Mouse (Mus musculus) intestine, embryonic 15.5 days (tissue): Measurements from ENCODE around the gene Zkscan1. TPM values are rescaled to one million over a fixed set of nuclear protein-coding genes. Genes with fewer than 3 reads are reported as not detected.
A peak's percentile ranks its signal among the peaks of the same experiment; 100 is the strongest.

ENCODE experiments used
- ATAC-seq: fragments of 200-750 bp; cut with Nextera tagmentation; 2 replicates; pipeline ENCODE4 v1.8.0; 2017; ENCODE audit warnings: moderate TSS enrichment, moderate library complexity
- H3K27ac ChIP-seq: fragments of 300-500 bp; sonication (generic); 2 replicates; pipeline ENCODE4 v1.5.1; 2015; ENCODE audit warnings: mild to moderate bottlenecking, inconsistent platforms
- H3K27me3 ChIP-seq: fragments of 300-500 bp; sonication (generic); replicated peaks from 2 replicates; pipeline ENCODE4 v1.6.1; 2015; ENCODE audit warnings: inconsistent platforms
- H3K36me3 ChIP-seq: fragments of 300-500 bp; sonication (generic); 2 replicates; pipeline ENCODE4 v1.6.1; 2015; ENCODE audit warnings: inconsistent platforms
- H3K4me1 ChIP-seq: fragments of 300-500 bp; sonication (generic); replicated peaks from 2 replicates; pipeline ENCODE4 v1.6.1; 2015; ENCODE audit warnings: inconsistent platforms
- H3K4me2 ChIP-seq: fragments of 300-500 bp; sonication (generic); replicated peaks from 2 replicates; pipeline ENCODE4 v1.6.1; 2015; ENCODE audit warnings: mild to moderate bottlenecking, inconsistent platforms
- H3K4me3 ChIP-seq: fragments of 300-500 bp; sonication (generic); replicated peaks from 2 replicates; pipeline ENCODE4 v1.5.1; 2015; ENCODE audit warnings: inconsistent platforms
- H3K9ac ChIP-seq: fragments of 300-500 bp; sonication (generic); 2 replicates; pipeline ENCODE4 v1.6.1; 2015; ENCODE audit warnings: inconsistent platforms
- H3K9me3 ChIP-seq: fragments of 300-500 bp; sonication (generic); 2 replicates; pipeline ENCODE4 v1.6.1; 2016; ENCODE audit warnings: inconsistent platforms
- WGBS: fragments of 180-500 bp; shearing (Covaris S2); methylation state at CpG from one replicate; pipeline ENCODE4 v1.1.7; 2015; 5-methylcytosine and 5-hydroxymethylcytosine counted together
- polyA plus RNA-seq: library from polyadenylated mRNA; unstranded; fragments of >200 nt; fragmentation: Nextera tagmentation; extraction: Ambion mirVana; gene quantifications from 2 replicates; pipeline ENCODE4 v1.2.1, GENCODE M21; 2015

Gene Zkscan1
- polyA plus RNA-seq, 1 experiment from 2014 or later = 15.0 TPM

DNA sequence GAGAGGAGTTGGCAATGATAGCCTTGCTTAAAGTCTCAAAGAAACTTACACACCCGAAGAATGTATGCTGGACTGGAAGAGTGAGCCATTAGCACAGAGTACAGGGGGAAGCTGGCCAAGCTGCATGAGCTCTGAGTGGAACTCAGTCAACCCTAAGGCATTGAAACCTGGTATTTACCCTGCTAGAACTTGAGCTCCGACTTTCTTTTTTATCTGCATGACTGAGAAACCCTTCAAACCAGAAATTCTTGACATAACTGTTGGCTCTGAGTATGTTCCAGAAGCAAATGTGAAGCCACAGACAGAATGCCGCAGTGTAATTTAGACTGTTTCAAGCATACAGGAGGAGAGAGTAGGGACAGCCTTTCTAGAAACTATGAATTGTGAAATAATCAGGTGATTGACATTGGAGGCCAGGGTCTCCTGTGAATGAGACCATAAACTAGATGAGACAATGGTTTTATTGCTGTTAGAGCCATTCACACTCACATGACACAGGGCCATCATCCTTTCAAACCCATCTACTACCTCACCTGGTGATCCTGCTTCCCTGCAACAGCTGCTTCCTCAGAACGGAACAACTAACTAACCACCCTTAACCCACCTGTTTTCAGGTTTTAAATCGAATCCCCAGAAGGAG is 47.7 kb downstream of the Zkscan1 start:
- H3K9me3 ChIP-seq = no peaks in the 10 kb centered on the region
- no peak overlapping the region for H3K4me2 ChIP-seq
- ATAC-seq = peak; percentile 73
- H3K27ac ChIP-seq = peak overlapping the region; percentile 60; the same call in 1 of the 2 replicates
- H3K27me3 ChIP-seq = no peaks in the 10 kb centered on the region
- no peak overlapping the region for H3K4me3 ChIP-seq
- peaks cover 50% of the 10 kb centered on the region for H3K36me3 ChIP-seq
- H3K9ac ChIP-seq = no peak overlapping the region
- WGBS = 75% methylated on average over 5 of the region's 5 CpGs
- 0 out of 2 replicates have a peak, but pooled peaks cover 3% of the 10 kb centered on the region for H3K4me1 ChIP-seq

GRCm38 (mm10) chr5:138137257-138137656 is 52.4 kb downstream of the Zkscan1 start:
- H3K4me2 ChIP-seq = no peak overlapping the region
- peaks cover 25% of the 10 kb centered on the region; the same call in 1 of the 2 replicates for H3K36me3 ChIP-seq
- no peaks in the 10 kb centered on the region for H3K27me3 ChIP-seq
- peak; percentile 65 for ATAC-seq
- 0 out of 2 replicates have a peak, but pooled peaks cover 3% of the 10 kb centered on the region for H3K4me1 ChIP-seq
- H3K27ac ChIP-seq = 0 out of 2 replicates have a peak overlapping the region, but pooled peaks have one; percentile 63
- 50% methylated on average over 4 of the region's 4 CpGs for whole genome bisulfite sequencing
- H3K9me3 ChIP-seq = no peaks in the 10 kb centered on the region
- H3K9ac ChIP-seq = no peak overlapping the region
- H3K4me3 ChIP-seq = no peak overlapping the region

DNA sequence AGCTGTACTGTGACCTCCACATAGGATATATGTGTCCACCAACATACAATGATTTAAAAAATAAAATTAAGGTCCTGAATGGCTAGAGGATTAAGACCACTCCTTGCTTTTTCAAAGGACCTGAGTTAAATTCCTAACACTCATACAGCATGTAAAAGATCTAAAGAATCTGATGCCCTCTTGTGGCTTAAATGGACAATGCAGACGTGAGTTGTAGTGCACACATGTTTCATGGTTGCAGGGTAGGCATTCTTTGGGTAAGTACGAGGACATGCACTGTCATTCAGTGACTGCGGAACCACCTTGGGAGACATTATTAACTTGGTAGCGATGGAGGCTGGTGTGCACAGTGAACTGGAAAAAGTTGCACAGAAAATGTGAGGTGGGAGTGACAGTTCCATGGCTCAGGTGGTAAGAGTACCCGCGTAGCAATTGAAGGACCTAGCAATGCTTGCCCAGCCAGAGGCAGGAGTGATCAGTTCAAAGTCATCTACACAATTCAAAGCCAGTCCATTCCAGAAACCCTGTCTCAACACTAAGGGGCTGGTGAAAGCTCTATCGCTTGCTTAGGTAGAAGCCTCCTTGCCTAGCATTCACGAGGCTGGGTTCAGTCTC is 53.2 kb downstream of the Zkscan1 start:
- H3K27me3 ChIP-seq = no peaks in the 10 kb centered on the region
- 0 out of 2 replicates have a peak, but pooled peaks cover 3% of the 10 kb centered on the region for H3K4me1 ChIP-seq
- no peaks in the 10 kb centered on the region for H3K9me3 ChIP-seq
- 59% methylated on average over 8 of the region's 8 CpGs for WGBS
- H3K4me2 ChIP-seq = no peak overlapping the region
- peaks cover 21% of the 10 kb centered on the region; the same call in 1 of the 2 replicates for H3K36me3 ChIP-seq
- no peak overlapping the region for H3K4me3 ChIP-seq
- H3K27ac ChIP-seq = no peak overlapping the region
- no peak overlapping the region for H3K9ac ChIP-seq
- ATAC-seq = peak; percentile 50; the same call in 1 of the 2 replicates

- H3K36me3 ChIP-seq = peaks cover 15% of the 10 kb centered on the region
- no peaks in the 10 kb centered on the region for H3K27me3 ChIP-seq
- H3K9ac ChIP-seq = no peak overlapping the region
- H3K4me3 ChIP-seq = no peak overlapping the region
- no peak overlapping the region for H3K4me2 ChIP-seq
- no peak overlapping the region for H3K27ac ChIP-seq
- ATAC-seq = no peak
- no peaks in the 10 kb centered on the region for H3K9me3 ChIP-seq
- 0 out of 2 replicates have a peak, but pooled peaks cover 3% of the 10 kb centered on the region for H3K4me1 ChIP-seq
- WGBS = 75% methylated on average over 4 of the region's 4 CpGs
These were observed 53.7 kb downstream of the Zkscan1 start for GRCm38 (mm10) chr5:138138585-138138984.

- Histone ChIP-seq H3K27me3 (no peaks in the 10 kb centered on the region), H3K27ac (no peak overlapping the region), H3K36me3 (peaks cover 10% of the 10 kb centered on the region), H3K4me3 (peak overlapping the region; percentile 79), H3K9me3 (no peaks in the 10 kb centered on the region), H3K9ac (no peak overlapping the region), H3K4me1 (no peaks in the 10 kb centered on the region), H3K4me2 (peak overlapping the region; percentile 61)
- WGBS = 72% methylated on average over 3 of the region's 3 CpGs
- ATAC-seq = no peak
These were observed 69.5 kb downstream of the Zkscan1 start for GRCm38 (mm10) chr5:138154390-138154789.

GRCm38 (mm10) chr5:138155443-138155976 is 70.6 kb downstream of the Zkscan1 start, which contains the start of gene Zfp113:
Gene Zfp113, minus strand, starts transcription at chr5:138155744.
- peaks cover 7% of the 10 kb centered on the region for H3K36me3 ChIP-seq
- H3K4me2 ChIP-seq = peak within 1 kb of the TSS; percentile 61
- peak; percentile 98 for ATAC-seq
- WGBS = under 1% methylated on average over 31 of the region's 31 CpGs
- peak within 1 kb of the TSS; percentile 86 for H3K9ac ChIP-seq
- no peaks in the 10 kb centered on the region for H3K27me3 ChIP-seq
- 0 out of 2 replicates have a peak, but pooled peaks cover 3% of the 10 kb centered on the region for H3K4me1 ChIP-seq
- peak within 1 kb of the TSS; percentile 79 for H3K4me3 ChIP-seq
- no peaks in the 10 kb centered on the region for H3K9me3 ChIP-seq
- peak within 1 kb of the TSS; percentile 92 for H3K27ac ChIP-seq

Other genes starting within 250 kb of the Zkscan1 start
- gene Pilra, start 248.8 kb upstream of the Zkscan1 start, polyA plus RNA-seq = 2.5 and 2.9 TPM in 2 replicates
- 1.1 and 2.8 TPM in 2 replicates for gene Pilrb1, start 227.0 kb upstream of the Zkscan1 start, polyA plus RNA-seq
- 0.74 and 1.2 TPM in 2 replicates for gene Pilrb2, start 213.3 kb upstream of the Zkscan1 start, polyA plus RNA-seq
- 32.9 and 33.1 TPM in 2 replicates for gene Cyp3a13, start 163.5 kb upstream of the Zkscan1 start, polyA plus RNA-seq
- 0.64 and 0.81 TPM in 2 replicates for gene Gjc3, start 122.0 kb upstream of the Zkscan1 start, polyA plus RNA-seq
- 0.14 and 0.25 TPM in 2 replicates for gene Azgp1, start 103.6 kb upstream of the Zkscan1 start, polyA plus RNA-seq
- gene Smok3a, start 63.8 kb upstream of the Zkscan1 start, polyA plus RNA-seq = not detected in 2 replicates
- not detected in 2 replicates for gene Smok3b, start 63.7 kb upstream of the Zkscan1 start, polyA plus RNA-seq
- gene Smok3c, start 31.9 kb upstream of the Zkscan1 start, polyA plus RNA-seq = not detected in 2 replicates
- 43.3 and 45.9 TPM in 2 replicates for gene Zscan21, start 31.8 kb downstream of the Zkscan1 start, polyA plus RNA-seq
- gene Zfp113, start 70.7 kb downstream of the Zkscan1 start, polyA plus RNA-seq = 15.8 and 16.4 TPM in 2 replicates
- gene Cops6, start 76.0 kb downstream of the Zkscan1 start, polyA plus RNA-seq = 276 and 300 TPM in 2 replicates
- gene Ap4m1, start 86.9 kb downstream of the Zkscan1 start, polyA plus RNA-seq = 19.8 and 20.6 TPM in 2 replicates
- 153 and 165 TPM in 2 replicates for gene Mcm7, start 87.3 kb downstream of the Zkscan1 start, polyA plus RNA-seq
- gene Taf6, start 102.4 kb downstream of the Zkscan1 start, polyA plus RNA-seq = 67.8 and 70.0 TPM in 2 replicates
- 37.0 and 38.8 TPM in 2 replicates for gene Cnpy4, start 102.4 kb downstream of the Zkscan1 start, polyA plus RNA-seq
- gene Mblac1, start 109.2 kb downstream of the Zkscan1 start, polyA plus RNA-seq = 7.5 TPM in 2 replicates
- gene Nxpe5, start 140.8 kb downstream of the Zkscan1 start, polyA plus RNA-seq = not detected in 2 replicates
- 80.6 and 90.1 TPM in 2 replicates for gene Lamtor4, start 170.4 kb downstream of the Zkscan1 start, polyA plus RNA-seq
- 4.8 and 5.1 TPM in 2 replicates for gene BC037034, start 178.9 kb downstream of the Zkscan1 start, polyA plus RNA-seq
- gene Gal3st4, start 187.8 kb downstream of the Zkscan1 start, polyA plus RNA-seq = 1.0 and 1.4 TPM in 2 replicates
- not detected in 2 replicates for gene Gm43720, start 194.9 kb downstream of the Zkscan1 start, polyA plus RNA-seq
- 13.7 and 15.2 TPM in 2 replicates for gene Gpc2, start 194.9 kb downstream of the Zkscan1 start, polyA plus RNA-seq
- gene Stag3, start 195.2 kb downstream of the Zkscan1 start, polyA plus RNA-seq = 2.0 and 2.9 TPM in 2 replicates